Mouse (Mus musculus) gastrocnemius, adult 18-20 months (tissue): ENCODE measurements around the gene Prkd1. TPM values are rescaled to one million over a fixed set of nuclear protein-coding genes. Genes with fewer than 3 reads are reported as not detected.
A peak's percentile ranks its signal among the peaks of the same experiment; 100 is the strongest.
"Not testable (repeated sequence)": the region's sequence is repeated elsewhere in the genome, so short reads cannot be mapped to it uniquely, and the experiment has no call there.

Experiments
- DNase-seq: peaks from one replicate; pipeline ENCODE4 v3.0.0; 2021; ENCODE audit warnings: low spot score
- long read RNA-seq, 2 experiments: library from polyadenylated mRNA; stranded (forward); transcript quantifications; one replicate each; pipeline ENCODE4 v2.0.0; 2021
- total RNA-seq, 2 experiments: library from RNA; stranded (reverse); gene quantifications; 2 replicates each; pipeline ENCODE4 v1.2.3; 2021

Gene Prkd1
- total RNA-seq, result 1 to 10 TPM; 1.6 to 2.5 TPM
- long read RNA-seq, experiment 1, partial matches to known transcripts, result 0 of 4 reads
- long read RNA-seq, experiment 1, other reads (novel, unspliced or antisense), result 4 of 4 reads
- long read RNA-seq, experiment 2, partial matches to known transcripts, result 1 of 5 reads
- long read RNA-seq, experiment 2, other reads (novel, unspliced or antisense), result 0 of 5 reads

- peak; percentile 59 for DNase-seq
Observed at GRCm38 (mm10) chr12:50648671-50649541, at the start of gene Prkd1. Gene Prkd1, minus strand, starts transcription at chr12:50649098.

- peak; percentile 38 for DNase-seq
Observed at GRCm38 (mm10) chr12:50697492-50697891, 48.6 kb upstream of the Prkd1 start.

GRCm38 (mm10) chr12:50648176-50648670 is 675 bp downstream of the Prkd1 start:
- peak; percentile 27 for DNase-seq

- DNase-seq, result no peak
Observed at GRCm38 (mm10) chr12:50646857-50647256, 2.0 kb downstream of the Prkd1 start.

- DNase-seq, result no peak
Observed at GRCm38 (mm10) chr12:50642671-50643070, 6.2 kb downstream of the Prkd1 start.

- no peak for DNase-seq
Observed at GRCm38 (mm10) chr12:50640171-50640570, 8.7 kb downstream of the Prkd1 start.

GRCm38 (mm10) chr12:50634436-50634835 is 14.5 kb downstream of the Prkd1 start:
- DNase-seq, result peak; percentile 40

- DNase-seq, result not testable (repeated sequence)
Observed at GRCm38 (mm10) chr12:50626100-50626499, 22.8 kb downstream of the Prkd1 start.

GRCm38 (mm10) chr12:50624175-50624574 is 24.7 kb downstream of the Prkd1 start:
- DNase-seq, result no peak

GRCm38 (mm10) chr12:50615852-50616251 is 33.0 kb downstream of the Prkd1 start:
- DNase-seq, result no peak

- no peak for DNase-seq
Observed at GRCm38 (mm10) chr12:50614341-50614740, 34.6 kb downstream of the Prkd1 start.

GRCm38 (mm10) chr12:50606703-50607500 is 42.0 kb downstream of the Prkd1 start:
- no peak for DNase-seq

GRCm38 (mm10) chr12:50599370-50599769 is 49.5 kb downstream of the Prkd1 start:
- DNase-seq, result no peak

GRCm38 (mm10) chr12:50598053-50598988 is 50.6 kb downstream of the Prkd1 start:
- no peak for DNase-seq

- no peak for DNase-seq
Observed at GRCm38 (mm10) chr12:50597467-50597866, 51.4 kb downstream of the Prkd1 start.

- DNase-seq, result no peak
Observed at GRCm38 (mm10) chr12:50595777-50596176, 53.1 kb downstream of the Prkd1 start.

GRCm38 (mm10) chr12:50594506-50594905 is 54.4 kb downstream of the Prkd1 start:
- DNase-seq, result no peak

GRCm38 (mm10) chr12:50593481-50593880 is 55.4 kb downstream of the Prkd1 start:
- DNase-seq, result no peak

- DNase-seq, result no peak
Observed at GRCm38 (mm10) chr12:50588137-50588761, 60.6 kb downstream of the Prkd1 start.

GRCm38 (mm10) chr12:50565198-50565597 is 83.7 kb downstream of the Prkd1 start:
- no peak for DNase-seq
